Mouse (Mus musculus): ENCODE data around the gene Zfp39.
A peak's percentile ranks its signal among the peaks of the same experiment; 100 is the strongest.
"Not testable (repeated sequence)": the region's sequence is repeated elsewhere in the genome, so short reads cannot be mapped to it uniquely, and the experiment has no call there.

The Zfp39 gene

GRCm38 (mm10) chr11:58922420-58922819 is 18.4 kb upstream of the Zfp39 start:
- DNase-seq (ENCODE audit: extremely low spot score) = no peak

DNA sequence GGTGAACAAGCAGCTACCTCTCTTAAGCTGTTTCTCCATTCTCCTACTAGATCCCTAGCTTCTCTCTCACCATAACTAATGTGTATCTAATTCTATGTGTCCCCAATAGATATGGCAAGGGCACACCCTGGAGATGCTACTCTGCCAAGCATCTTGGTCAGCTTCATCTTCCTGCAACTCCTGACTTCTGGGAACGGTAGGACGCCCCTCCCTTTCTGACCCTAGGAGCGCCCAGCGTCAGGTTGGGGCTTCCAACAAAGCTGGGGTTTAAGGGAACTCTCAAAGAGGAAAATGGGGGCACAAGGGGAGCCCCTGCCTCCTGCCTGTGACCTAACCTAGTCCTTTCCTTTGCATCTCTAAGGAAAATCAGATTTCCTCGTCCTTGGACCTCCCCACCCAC is 14.7 kb upstream of the Zfp39 start:
- DNase-seq (ENCODE audit: extremely low spot score) = no peak

DNA sequence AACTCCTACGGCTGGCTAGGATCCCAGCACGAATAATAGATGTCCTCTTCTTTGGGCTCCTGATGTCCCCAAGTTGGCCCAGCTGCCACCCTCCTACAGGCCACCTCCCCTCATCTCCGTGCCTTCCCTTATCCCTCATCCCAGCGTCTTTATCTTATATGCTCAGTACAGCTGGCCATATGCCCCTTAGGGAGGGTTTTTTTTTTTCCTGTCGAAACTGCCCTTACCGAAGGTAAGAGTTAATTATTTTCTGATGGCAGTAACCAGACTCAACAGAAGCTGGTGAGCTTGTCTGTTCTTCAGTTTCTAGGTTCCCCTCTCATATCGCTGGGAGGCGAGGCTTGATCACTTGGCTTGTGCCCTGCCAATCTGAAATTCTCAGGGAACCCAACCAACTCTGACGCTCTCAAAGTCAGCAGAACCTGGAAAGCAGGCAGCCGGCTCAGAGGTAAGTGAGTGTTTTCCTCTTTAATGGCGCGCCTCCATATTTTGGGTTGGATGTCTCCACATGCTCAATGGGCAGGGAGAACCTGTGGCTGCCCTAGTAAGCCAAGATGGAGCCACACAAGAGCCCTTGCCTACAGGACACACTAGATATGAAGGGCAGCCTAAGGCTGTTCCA is 13.8 kb upstream of the Zfp39 start, which contains the start of gene Btnl10:
Gene Btnl10, plus strand, starts transcription at position 164 of the 622 bp plus-strand sequence.
- no peak for DNase-seq (ENCODE audit: extremely low spot score)

DNA sequence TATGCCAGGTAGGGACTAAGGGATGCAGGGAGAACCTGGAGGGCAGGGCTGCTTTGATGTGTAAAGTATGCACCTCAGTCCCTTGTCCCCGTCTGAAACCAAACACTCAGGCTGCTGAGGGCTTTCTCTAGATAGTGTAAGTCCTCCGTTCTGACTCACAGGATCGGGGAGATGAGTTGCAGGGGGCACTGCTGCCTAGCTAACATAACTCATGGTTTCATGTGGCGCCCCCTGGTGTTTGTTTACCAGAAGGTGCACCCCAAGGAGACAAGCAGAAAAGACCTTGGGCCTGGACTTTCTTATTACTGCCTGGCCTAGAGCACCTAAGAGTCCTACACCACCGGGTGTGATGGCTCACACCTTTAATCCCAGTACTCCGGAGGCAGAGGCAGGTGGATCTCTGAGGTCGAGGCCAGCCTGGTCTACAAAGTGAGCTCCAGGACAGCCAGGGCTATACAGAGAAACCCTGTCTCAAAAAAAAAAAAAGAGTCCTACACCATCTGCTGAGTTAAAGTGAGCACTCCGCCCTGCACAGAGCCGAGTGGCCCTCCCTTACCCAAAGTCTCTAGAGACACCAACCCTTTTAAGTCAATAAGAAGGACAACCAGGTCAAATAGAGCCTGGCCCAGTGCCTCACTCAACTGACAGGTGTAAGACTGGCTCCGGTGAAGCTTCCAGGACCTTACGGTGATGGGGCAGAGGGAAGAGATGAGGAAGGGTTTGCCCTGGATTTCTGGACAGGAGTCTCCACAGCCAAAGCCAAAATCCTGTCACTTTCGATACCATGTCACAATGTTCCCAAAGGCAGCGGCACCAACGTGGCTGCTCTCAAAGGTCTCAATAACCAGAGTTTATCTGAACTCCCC is 13.1 kb upstream of the Zfp39 start:
- peak; percentile 26 for DNase-seq (ENCODE audit: extremely low spot score)

- DNase-seq (ENCODE audit: extremely low spot score) = peak; percentile 47
Observed at GRCm38 (mm10) chr11:58914461-58915028, 10.5 kb upstream of the Zfp39 start.

- no peak for DNase-seq (ENCODE audit: extremely low spot score)
Observed at GRCm38 (mm10) chr11:58913776-58914175, 9.8 kb upstream of the Zfp39 start.

DNA sequence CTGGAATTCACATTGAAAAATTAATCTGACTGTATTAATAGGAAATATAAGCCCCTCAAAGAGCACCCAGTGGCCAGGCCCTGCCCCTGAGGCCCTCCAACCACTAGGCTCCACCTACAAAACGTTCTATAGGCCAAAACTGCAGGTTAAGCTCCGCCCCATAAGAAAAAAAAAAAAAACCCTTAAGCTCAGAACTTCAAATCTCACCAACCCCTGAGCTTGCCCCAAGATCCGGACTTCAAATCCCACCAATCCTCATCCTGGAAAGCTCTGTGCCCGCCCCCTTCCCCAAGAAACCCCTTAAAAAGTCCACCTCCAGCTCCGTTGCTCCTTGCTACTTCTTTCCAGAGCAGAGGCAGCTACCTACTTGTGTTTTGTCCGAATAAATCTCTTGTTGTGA is 813 bp upstream of the Zfp39 start:
- DNase-seq (ENCODE audit: extremely low spot score) = peak; percentile 19

DNA sequence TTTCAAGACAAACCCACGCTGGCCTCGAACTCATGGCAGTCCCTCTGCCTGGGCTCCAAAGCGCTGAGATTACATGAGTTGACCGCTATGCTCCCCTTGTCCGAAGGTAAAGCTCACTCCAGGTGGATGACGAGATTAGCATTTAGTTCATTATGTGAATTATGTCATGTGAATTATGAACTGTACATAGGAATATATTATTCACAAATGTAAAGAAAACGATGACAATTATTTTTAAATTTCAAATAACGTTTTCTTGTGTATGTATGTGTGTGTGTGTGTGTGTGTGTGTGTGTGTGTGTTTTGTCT is 339 bp upstream of the Zfp39 start:
- no peak for DNase-seq (ENCODE audit: extremely low spot score)

DNA sequence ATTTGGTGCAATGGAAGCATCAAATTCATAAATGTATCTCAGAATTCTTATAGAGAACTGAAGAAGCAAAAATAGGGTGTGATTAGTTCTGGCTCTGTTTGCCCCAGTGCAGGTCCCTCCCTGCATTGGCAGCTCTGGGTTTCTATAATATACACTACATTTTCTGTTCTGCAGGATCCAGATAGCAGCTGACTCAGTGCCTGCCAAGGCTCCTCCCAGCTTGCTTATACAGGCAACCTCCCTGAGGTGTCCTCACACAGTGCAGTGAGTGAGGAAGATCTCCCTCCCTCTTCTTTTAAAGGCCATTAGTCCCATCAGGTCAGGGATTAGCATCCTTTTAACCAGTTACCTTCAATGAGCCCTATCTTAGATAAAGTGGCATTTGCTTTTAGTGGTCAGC is 2.9 kb downstream of the Zfp39 start:
- no peak for DNase-seq (ENCODE audit: extremely low spot score)

DNA sequence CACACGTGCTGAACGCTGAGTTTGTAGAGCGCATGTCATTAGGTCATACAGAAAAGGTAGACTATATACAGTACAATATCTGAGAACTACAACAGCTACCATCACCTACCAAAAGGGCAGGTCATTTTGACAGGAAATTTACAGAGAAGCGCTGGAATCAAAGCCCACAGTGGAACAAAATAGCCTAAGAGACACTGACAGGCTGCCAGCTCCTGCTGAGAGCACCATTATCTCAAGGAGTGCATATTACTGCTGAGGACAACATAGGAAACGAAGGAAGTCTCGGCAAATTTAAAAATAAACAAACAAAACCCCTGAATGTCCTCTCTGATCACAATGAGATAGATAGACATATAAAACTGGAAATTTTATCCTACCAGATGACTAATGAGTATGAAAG is 6.5 kb downstream of the Zfp39 start:
- DNase-seq (ENCODE audit: extremely low spot score) = no peak

DNA sequence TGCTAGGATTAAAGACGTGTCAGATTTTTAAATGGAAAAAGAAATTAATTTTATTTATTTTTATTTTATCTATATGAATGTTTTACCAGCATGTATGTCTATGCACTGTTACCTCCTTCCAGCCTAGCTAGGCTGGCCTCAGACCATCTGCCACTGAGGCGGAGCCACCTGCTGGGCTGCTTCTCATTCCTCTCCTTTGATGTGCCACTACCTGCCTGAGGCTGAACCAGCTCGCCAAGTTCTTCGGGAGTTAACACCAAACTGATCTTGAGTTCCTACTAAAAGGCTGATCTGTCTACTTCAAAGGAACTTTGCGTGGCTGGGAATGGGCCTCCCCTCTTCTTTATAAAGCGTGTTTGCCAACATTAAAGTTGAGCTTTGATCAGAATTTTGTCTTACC is 9.6 kb downstream of the Zfp39 start:
- DNase-seq (ENCODE audit: extremely low spot score) = no peak

GRCm38 (mm10) chr11:58890511-58890910 is 13.5 kb downstream of the Zfp39 start:
- no peak for DNase-seq (ENCODE audit: extremely low spot score)

GRCm38 (mm10) chr11:58883756-58884155 is 20.3 kb downstream of the Zfp39 start:
- no peak for DNase-seq (ENCODE audit: extremely low spot score)

- DNase-seq (ENCODE audit: extremely low spot score) = no peak
Observed at GRCm38 (mm10) chr11:58870961-58871360, 33.1 kb downstream of the Zfp39 start.

GRCm38 (mm10) chr11:58867954-58868330 is 36.1 kb downstream of the Zfp39 start:
- no peak for DNase-seq (ENCODE audit: extremely low spot score)

GRCm38 (mm10) chr11:58867039-58867953 is 36.7 kb downstream of the Zfp39 start, which contains the start of gene 2810021J22Rik:
Gene 2810021J22Rik, plus strand, starts transcription at chr11:58867216.
- DNase-seq (ENCODE audit: extremely low spot score) = peak; percentile 86

DNA sequence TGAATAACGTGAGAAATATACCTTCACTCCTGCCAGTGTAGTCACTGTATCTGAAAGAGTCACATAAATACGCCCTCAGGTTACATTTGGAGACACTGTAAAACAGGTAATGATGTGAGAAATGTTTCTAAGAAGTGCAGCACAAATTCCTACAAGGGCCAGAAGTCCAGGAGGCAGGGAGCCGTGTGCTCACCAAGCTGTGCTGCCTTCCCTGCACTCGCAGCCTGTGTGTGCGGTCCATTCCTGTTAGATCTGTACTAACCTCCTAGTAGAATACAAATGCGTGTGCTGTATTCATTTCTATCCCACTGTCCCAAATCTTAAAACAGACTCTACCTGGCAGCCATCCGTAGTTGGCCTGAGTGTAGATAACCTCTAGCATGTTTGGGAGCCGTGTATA is 43.3 kb downstream of the Zfp39 start:
- no peak for DNase-seq (ENCODE audit: extremely low spot score)

DNA sequence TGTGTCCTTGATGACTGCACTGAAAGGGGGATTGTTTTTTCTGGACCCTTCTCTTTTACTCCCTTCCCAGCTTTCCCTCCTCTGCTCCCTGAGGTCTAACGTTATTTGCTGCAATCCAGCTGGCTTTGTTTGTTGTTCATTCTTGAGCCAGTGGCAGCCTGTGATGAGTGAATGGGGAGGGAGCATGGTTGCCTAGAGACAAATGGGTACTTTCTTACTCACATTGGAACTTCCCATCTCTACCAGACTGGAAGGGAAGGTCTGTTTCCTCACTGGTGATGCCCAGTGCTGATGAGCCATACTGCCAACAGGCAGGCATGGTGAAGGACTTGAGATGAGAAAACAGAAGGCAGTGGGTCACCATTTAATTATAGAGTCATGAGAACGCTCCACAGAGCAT is 54.3 kb downstream of the Zfp39 start:
- DNase-seq (ENCODE audit: extremely low spot score) = no peak

- no peak for DNase-seq (ENCODE audit: extremely low spot score)
Observed at GRCm38 (mm10) chr11:58847636-58848035, 56.4 kb downstream of the Zfp39 start.

DNA sequence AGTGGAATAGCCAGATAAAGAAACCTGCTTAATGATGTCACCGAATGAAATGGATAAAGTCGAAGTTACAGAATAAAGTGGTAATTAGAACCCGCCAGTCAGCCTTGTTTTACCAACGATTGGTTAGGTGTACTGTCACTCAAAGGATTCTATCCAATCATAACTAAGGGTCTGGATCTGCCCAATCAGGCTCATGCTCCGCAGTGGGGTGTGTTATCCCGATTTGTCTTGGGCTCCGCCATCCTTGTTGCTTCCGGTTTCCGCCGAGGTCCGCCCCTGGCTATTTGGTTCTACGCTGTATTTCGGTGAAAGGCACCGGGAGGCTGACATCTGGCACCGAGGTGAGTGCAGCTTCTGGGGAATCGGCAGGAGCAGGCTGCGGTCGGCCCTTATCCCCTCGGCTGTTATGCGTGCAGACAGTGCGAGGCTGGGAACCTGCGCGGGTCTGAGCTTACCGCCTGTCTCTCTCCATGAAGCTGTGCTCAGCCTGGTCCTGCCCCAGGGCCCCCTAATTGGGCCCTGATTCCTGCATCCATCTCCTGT is 57.0 kb downstream of the Zfp39 start, which contains the start of gene Gm12258:
Gene Gm12258, plus strand, starts transcription at position 240 of the 543 bp plus-strand sequence.
- peak; percentile 98 for DNase-seq (ENCODE audit: extremely low spot score)

GRCm38 (mm10) chr11:58838951-58839350 is 65.1 kb downstream of the Zfp39 start, which contains the start of gene Olfr311:
Gene Olfr311, plus strand, starts transcription at chr11:58839251.
- not testable (repeated sequence) for DNase-seq (ENCODE audit: extremely low spot score)
